Mouse (Mus musculus): ENCODE measurements around the gene Boc.

DNA sequence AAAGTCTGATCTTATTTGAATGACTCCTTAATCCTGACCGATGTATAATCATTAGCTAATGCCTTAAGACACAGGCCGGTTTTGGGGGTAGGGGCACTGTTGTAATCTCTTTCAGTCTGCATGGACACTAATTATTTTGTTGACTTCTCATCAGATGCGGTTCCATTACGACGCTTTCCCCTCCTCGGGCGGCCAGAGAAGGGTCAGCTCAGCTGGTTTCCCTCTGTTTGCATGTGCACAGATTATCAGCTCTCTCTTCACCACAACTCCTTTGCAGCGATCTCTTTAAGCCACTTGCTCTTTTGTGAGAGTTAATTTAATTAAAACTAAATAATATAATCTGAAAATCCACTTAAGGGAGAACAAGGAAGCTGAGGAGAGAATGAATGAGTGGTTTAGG is 29.0 kb downstream of the Boc start:
- TF ChIP-seq CTCF (IDR thresholded peaks at IDR 0.05; ENCODE audit: low read depth, low read length) (no peak), EP300 (IDR thresholded peaks at IDR 0.05; ENCODE audit: insufficient read depth, low read depth, low read length) (no peak), POLR2A (IDR thresholded peaks at IDR 0.05; ENCODE audit: insufficient read depth, low read length) (no peak)

Data from ES-Bruce4 (cell line).